30 mouse cellular contexts compared by ENCODE assay signal in the genomic region with DNA sequence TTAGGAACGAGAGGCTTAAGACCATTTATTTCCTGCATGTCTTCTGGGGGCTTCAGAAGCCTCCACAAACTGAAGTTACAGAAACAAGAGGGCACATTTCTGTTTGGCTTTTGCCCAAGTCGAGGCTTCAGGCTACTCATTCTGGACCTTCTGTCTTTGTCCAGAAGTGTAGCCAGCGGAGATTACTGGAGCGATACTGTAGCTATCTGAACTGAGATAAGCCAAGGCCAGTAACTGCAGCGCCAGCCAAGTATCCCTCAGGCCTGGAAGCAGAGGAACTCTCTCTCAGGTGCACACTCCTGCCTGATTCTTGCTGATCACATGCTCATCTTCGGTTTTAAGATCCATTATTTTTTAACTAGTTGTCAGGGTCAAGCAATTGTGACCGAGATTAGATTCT. TPM values are rescaled to one million over a fixed set of nuclear protein-coding genes. Genes with fewer than 3 reads are reported as not detected.
A peak's percentile ranks its signal among the peaks of the same experiment; 100 is the strongest.
DNase-seq lines count a peak whose midpoint lies in the region; ATAC-seq and TF ChIP-seq lines count a peak whose summit lies in the region.
"Had no signal": no experiment of that assay in that cellular context is flagged by ENCODE, and none has a peak within 500 bp of the region (broad histone marks: within the 10 kb centered on the region; RNA-seq: fewer than 3 reads in every experiment).

No protein-coding gene starts in this region.

- TF ChIP-seq CTCF in liver, adult 2 months (IDR thresholded peaks at IDR 0.05; ENCODE audit: low read depth, low read length) = no peak
- no peak for TF ChIP-seq CTCF in hindbrain, postnatal 0 days (IDR thresholded peaks at IDR 0.05; ENCODE audit: low read depth)

- H3K4me2 ChIP-seq in liver, embryonic 11.5 days = no peak overlapping the region
- no peak overlapping the region for H3K4me2 ChIP-seq in hindbrain, postnatal 0 days (ENCODE audit: low read depth, low read length)
- H3K4me2 ChIP-seq: embryonic facial prominence, embryonic 13.5 days; forebrain, embryonic 15.5 days; hindbrain, embryonic 15.5 days; kidney, embryonic 15.5 days; neural tube, embryonic 12.5 days had no signal

- 43% methylated on average over 7 of the region's 7 CpGs for WGBS in liver, adult 2 months
- 51% methylated on average over 7 of the region's 7 CpGs for WGBS in liver, embryonic 11.5 days
- WGBS in hindbrain, postnatal 0 days = 54% methylated on average over 7 of the region's 7 CpGs

- H3K36me3 ChIP-seq in liver, adult 2 months (ENCODE audit: control insufficient read depth, insufficient read depth, low read length) = no peaks in the 10 kb centered on the region
- no peaks in the 10 kb centered on the region for H3K36me3 ChIP-seq in liver, embryonic 11.5 days (ENCODE audit: control insufficient read depth, insufficient read depth, low read length)
- H3K36me3 ChIP-seq in hindbrain, postnatal 0 days (ENCODE audit: insufficient read depth, low read length) = no peaks in the 10 kb centered on the region
- H3K36me3 ChIP-seq: embryonic facial prominence, embryonic 13.5 days; forebrain, embryonic 10.5 days; forebrain, embryonic 15.5 days; heart, embryonic 13.5 days; hindbrain, embryonic 10.5 days; hindbrain, embryonic 15.5 days; kidney, embryonic 15.5 days; midbrain, embryonic 10.5 days; neural tube, embryonic 12.5 days had no signal

- no peaks in the 10 kb centered on the region for H3K9me3 ChIP-seq in liver, embryonic 11.5 days (ENCODE audit: control insufficient read depth, low read length)
- no peaks in the 10 kb centered on the region for H3K9me3 ChIP-seq in hindbrain, postnatal 0 days (ENCODE audit: low read length)
- H3K9me3 ChIP-seq: embryonic facial prominence, embryonic 13.5 days; forebrain, embryonic 15.5 days; heart, embryonic 13.5 days; hindbrain, embryonic 15.5 days; kidney, embryonic 15.5 days; midbrain, embryonic 10.5 days; neural tube, embryonic 12.5 days had no signal

- peaks cover 3% of the 10 kb centered on the region; the same call in 1 of the 2 replicates for H3K79me2 ChIP-seq in liver, adult 2 months (ENCODE audit: control insufficient read depth, insufficient read depth, low read length)

- DNase-seq in adrenal gland, adult (ENCODE audit: inconsistent age in 2 of 2, low spot score in 1 of 2) = peak; percentile 45 to 68
- DNase-seq in adrenal gland, adult 18-20 months (ENCODE audit: low spot score in 2 of 2) = no peak
- DNase-seq in liver, adult 2 months (ENCODE audit: extremely low read depth, low read depth, low spot score) = peak; percentile 57
- DNase-seq in liver, embryonic 11.5 days (ENCODE audit: low spot score) = no peak
- DNase-seq in testis, postnatal 14 days (ENCODE audit: low spot score) = peak; percentile 30
- DNase-seq in testis, postnatal 10 days (ENCODE audit: low spot score) = no peak
- DNase-seq in hindbrain, postnatal 0 days (ENCODE audit: low spot score) = no peak
- DNase-seq in left cerebral cortex, postnatal 4 days = no peak
- DNase-seq: cerebellum, adult 18-20 months; cerebellum, postnatal 10 days; gastrocnemius, postnatal 36 days; heart, postnatal 10 days; kidney, adult 18-20 months; kidney, postnatal 36 days; lung, adult 18-20 months; lung, postnatal 4 days; right cerebral cortex, adult 18-20 months had no signal

- H3K9ac ChIP-seq in liver, adult 2 months (ENCODE audit: low read depth, low read length) = no peak overlapping the region
- H3K9ac ChIP-seq in liver, embryonic 11.5 days (ENCODE audit: low read depth, low read length) = no peak overlapping the region
- H3K9ac ChIP-seq in hindbrain, postnatal 0 days (replicated peaks; ENCODE audit: low read length) = no peak overlapping the region
- H3K9ac ChIP-seq: embryonic facial prominence, embryonic 13.5 days; forebrain, embryonic 15.5 days; heart, embryonic 13.5 days; hindbrain, embryonic 15.5 days; kidney, embryonic 15.5 days; neural tube, embryonic 12.5 days had no signal

- H3K27me3 ChIP-seq in liver, adult 2 months (ENCODE audit: control insufficient read depth, insufficient read depth, low read length) = no peaks in the 10 kb centered on the region
- peaks cover 15% of the 10 kb centered on the region for H3K27me3 ChIP-seq in liver, embryonic 11.5 days (replicated peaks; ENCODE audit: control insufficient read depth, insufficient read depth, low read length)
- H3K27me3 ChIP-seq in hindbrain, postnatal 0 days (ENCODE audit: insufficient read depth, low read length) = peaks cover 6% of the 10 kb centered on the region; the same call in 1 of the 2 replicates

- no peak overlapping the region for H3K4me3 ChIP-seq in liver, adult 2 months (ENCODE audit: insufficient read depth, low read depth, low read length)
- H3K4me3 ChIP-seq in liver, embryonic 11.5 days (ENCODE audit: low read depth, low read length) = no peak overlapping the region
- no peak overlapping the region for H3K4me3 ChIP-seq in hindbrain, postnatal 0 days (ENCODE audit: low read length)
- H3K4me3 ChIP-seq: embryonic facial prominence, embryonic 13.5 days; forebrain, embryonic 10.5 days; forebrain, embryonic 15.5 days; hindbrain, embryonic 10.5 days; hindbrain, embryonic 15.5 days; kidney, embryonic 15.5 days; midbrain, embryonic 10.5 days; myocyte; neural tube, embryonic 12.5 days had no signal

- no peak for TF ChIP-seq POLR2A in liver, adult 2 months (IDR thresholded peaks at IDR 0.05; ENCODE audit: extremely low read depth, insufficient read depth, low read length)

- no peak for ATAC-seq in liver, embryonic 11.5 days (replicated peaks; ENCODE audit: low FRiP score)
- ATAC-seq in hindbrain, postnatal 0 days = no peak
- ATAC-seq: activated CD4-positive, CD25-positive, alpha-beta regulatory T cell, adult 4 months; forebrain, embryonic 15.5 days; lung, postnatal 0 days had no signal

- H3K4me1 ChIP-seq in liver, adult 2 months (ENCODE audit: control insufficient read depth, insufficient read depth, low read length) = peaks cover 7% of the 10 kb centered on the region
- peaks cover 14% of the 10 kb centered on the region for H3K4me1 ChIP-seq in liver, embryonic 11.5 days (replicated peaks; ENCODE audit: control insufficient read depth, insufficient read depth, low read length)
- H3K4me1 ChIP-seq in hindbrain, postnatal 0 days (ENCODE audit: insufficient read depth, low read length) = 0 out of 2 replicates have a peak, but pooled peaks cover 6% of the 10 kb centered on the region

- intact Hi-C loops in left cerebral cortex, postnatal 4 days (cut with DNase I) = no loop called here

- no peak overlapping the region for H3K27ac ChIP-seq in liver, adult 2 months (replicated peaks; ENCODE audit: insufficient read depth, low read depth, low read length)
- H3K27ac ChIP-seq in liver, embryonic 11.5 days (ENCODE audit: low read depth, low read length) = no peak overlapping the region
- no peak overlapping the region for H3K27ac ChIP-seq in hindbrain, postnatal 0 days
- H3K27ac ChIP-seq: embryonic facial prominence, embryonic 13.5 days; forebrain, embryonic 10.5 days; forebrain, embryonic 15.5 days; heart, embryonic 13.5 days; hindbrain, embryonic 10.5 days; hindbrain, embryonic 15.5 days; kidney, embryonic 15.5 days; midbrain, embryonic 10.5 days; neural tube, embryonic 12.5 days had no signal

RNA-seq across cellular contexts. Expression of a gene that starts 1.6 kb away (rescaled TPM):
- 1 to 10 TPM; 4.9 to 6.6 TPM for total RNA-seq in adrenal gland, adult 18-20 months (2021)
- 19.8 and 24.8 TPM in 2 replicates for total RNA-seq in liver, adult 2 months (2014; rRNA removed)
- polyA plus RNA-seq in liver, adult 2 months (2012; rRNA removed) = 8.4 and 12.5 TPM in 2 replicates
- 13.4 and 14.3 TPM in 2 replicates for polyA plus RNA-seq in liver, embryonic 11.5 days (2014; fragmentation: Nextera tagmentation; extraction: Ambion mirVana)
- 1.7 and 1.9 TPM in 2 replicates for total RNA-seq in hindbrain, postnatal 0 days (2014; rRNA removed)
- polyA plus RNA-seq in hindbrain, postnatal 0 days (2015; fragmentation: Nextera tagmentation; extraction: Ambion mirVana) = 3.6 and 3.8 TPM in 2 replicates
- 1 to 10 TPM; 1.6 to 2.1 TPM for total RNA-seq in left cerebral cortex, postnatal 4 days (2021)
- total RNA-seq: ES-E14 had no signal

RNA-seq across cellular contexts. Expression of a gene that starts 7.7 kb away (rescaled TPM):
- 10 to 100 TPM; 10.6 to 13.2 TPM for total RNA-seq in adrenal gland, adult 18-20 months (2021)
- 1.9 and 2.1 TPM in 2 replicates for total RNA-seq in liver, adult 2 months (2014; rRNA removed)
- 0.21 and 0.39 TPM in 2 replicates for polyA plus RNA-seq in liver, adult 2 months (2012; rRNA removed)
- 0.92 and 1.1 TPM in 2 replicates for polyA plus RNA-seq in liver, embryonic 11.5 days (2014; fragmentation: Nextera tagmentation; extraction: Ambion mirVana)
- total RNA-seq in hindbrain, postnatal 0 days (2014; rRNA removed) = 1.3 and 5.3 TPM in 2 replicates
- polyA plus RNA-seq in hindbrain, postnatal 0 days (2015; fragmentation: Nextera tagmentation; extraction: Ambion mirVana) = 0.49 and 0.57 TPM in 2 replicates
- 1 to 10 TPM; 2.0 to 4.0 TPM for total RNA-seq in left cerebral cortex, postnatal 4 days (2021)

RNA-seq across cellular contexts. Expression of a gene that starts 49.3 kb away (rescaled TPM):
- total RNA-seq in adrenal gland, adult 18-20 months (2021) = 10 to 100 TPM; 25.7 to 33.4 TPM
- total RNA-seq in liver, adult 2 months (2014; rRNA removed) = 20.6 and 21.1 TPM in 2 replicates
- polyA plus RNA-seq in liver, adult 2 months (2012; rRNA removed) = 10.0 and 21.4 TPM in 2 replicates
- 55.7 and 55.8 TPM in 2 replicates for polyA plus RNA-seq in liver, embryonic 11.5 days (2014; fragmentation: Nextera tagmentation; extraction: Ambion mirVana)
- total RNA-seq in hindbrain, postnatal 0 days (2014; rRNA removed) = 77.8 and 84.5 TPM in 2 replicates
- 65.4 and 69.7 TPM in 2 replicates for polyA plus RNA-seq in hindbrain, postnatal 0 days (2015; fragmentation: Nextera tagmentation; extraction: Ambion mirVana)
- 10 to 100 TPM; 85.0 to 87.2 TPM for total RNA-seq in left cerebral cortex, postnatal 4 days (2021)

Comparison
In these comparisons a context has a peak if more than half of its experiments do, and no peak if none do; other contexts are left out.
1. DNase-seq: peak in adrenal gland, adult (2 of 2), liver, adult 2 months (single experiment) and testis, postnatal 14 days (single experiment); none in adrenal gland, adult 18-20 months (0 of 2), liver, embryonic 11.5 days (single experiment), testis, postnatal 10 days (single experiment), hindbrain, postnatal 0 days (single experiment) and left cerebral cortex, postnatal 4 days (single experiment).